Mouse (Mus musculus): ENCODE measurements around the gene Gm28053. TPM values are rescaled to one million over a fixed set of nuclear protein-coding genes. Genes with fewer than 3 reads are reported as not detected.

Gm28053 gene
- polyA plus RNA-seq, 1 experiment from 2014 or later: 3.4 TPM

GRCm38 (mm10) chr6:48745959-48746889, 27.8 kb downstream of the Gm28053 start, which contains the start of gene Gimap5:
Gene Gimap5 (plus strand): TSS chr6:48746197.
- WGBS: 39% methylated on average over 16 of the region's 16 CpGs
- Histone ChIP-seq H3K9me3 (no peaks in the 10 kb centered on the region), H3K4me3 (replicated peaks) (peak within 1 kb of the TSS; percentile 6; the same call in 1 of the 2 replicates), H3K4me2 (0 out of 2 replicates have a peak within 1 kb of the TSS, but pooled peaks have one; percentile 28), H3K27me3 (replicated peaks) (no peaks in the 10 kb centered on the region; the same call in 1 of the 2 replicates), H3K4me1 (peaks cover 12% of the 10 kb centered on the region; the same call in 1 of the 2 replicates), H3K36me3 (no peaks in the 10 kb centered on the region), H3K9ac (no peak within 1 kb of the TSS), H3K27ac (peak within 1 kb of the TSS; percentile 11; the same call in 1 of the 2 replicates)
- no peak for ATAC-seq (ENCODE audit: insufficient read depth, low FRiP score, low read depth)

DNA sequence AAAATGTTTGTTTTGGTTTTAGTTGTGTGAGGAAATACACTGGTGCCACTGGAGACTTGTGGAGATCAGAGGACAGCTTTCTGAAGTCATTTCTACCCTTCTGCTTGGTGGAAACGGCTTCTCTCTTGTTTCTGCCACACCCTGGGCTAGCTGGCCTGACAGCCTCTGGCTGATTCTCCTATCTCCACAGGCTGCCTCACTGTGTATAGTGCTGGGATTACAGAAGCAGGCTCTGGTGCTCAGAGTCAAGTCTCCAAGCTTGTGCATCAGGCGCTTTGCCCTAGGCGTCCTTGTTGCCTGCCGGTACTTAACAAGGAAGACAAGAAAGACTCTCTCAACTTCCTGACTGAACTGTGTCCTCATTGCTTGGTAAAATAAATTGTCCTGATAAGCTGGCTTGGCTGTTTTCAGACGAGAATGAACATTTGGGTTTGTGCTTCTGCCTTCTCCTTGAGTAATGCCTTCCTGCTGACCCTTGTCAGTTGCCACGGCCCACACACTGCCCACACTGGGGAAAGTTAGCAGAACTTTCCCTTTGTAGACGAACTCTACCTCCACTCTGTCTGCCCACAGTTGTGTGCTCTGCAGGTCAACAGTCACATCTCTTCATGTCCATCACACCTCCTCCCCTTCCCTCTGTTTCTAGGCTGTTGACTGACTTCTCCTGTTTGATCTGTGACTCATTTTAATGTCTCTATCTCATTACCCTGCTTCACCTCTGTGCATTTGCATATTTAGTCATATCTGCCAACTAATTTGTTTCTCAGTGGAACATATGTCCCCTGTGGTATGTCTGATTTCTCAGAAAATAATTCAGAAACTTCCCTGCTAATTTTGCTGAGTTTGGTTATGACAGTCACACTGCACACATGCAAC, 28.9 kb downstream of the Gm28053 start:
- Histone ChIP-seq H3K27me3 (replicated peaks) (no peaks in the 10 kb centered on the region; the same call in 1 of the 2 replicates), H3K4me3 (replicated peaks) (no peak overlapping the region), H3K4me2 (peak overlapping the region; percentile 13; the same call in 1 of the 2 replicates), H3K9me3 (no peaks in the 10 kb centered on the region), H3K36me3 (no peaks in the 10 kb centered on the region), H3K9ac (no peak overlapping the region), H3K27ac (peak overlapping the region; percentile 11; the same call in 1 of the 2 replicates), H3K4me1 (peaks cover 9% of the 10 kb centered on the region; the same call in 1 of the 2 replicates)
- ATAC-seq (ENCODE audit: insufficient read depth, low FRiP score, low read depth): no peak
- 33% methylated on average over 7 of the region's 7 CpGs for WGBS

- H3K27me3 ChIP-seq (replicated peaks): no peaks in the 10 kb centered on the region
- H3K9ac ChIP-seq: no peak overlapping the region
- H3K9me3 ChIP-seq: no peaks in the 10 kb centered on the region
- no peaks in the 10 kb centered on the region for H3K36me3 ChIP-seq
- WGBS: 63% methylated on average over 7 of the region's 7 CpGs
- H3K4me3 ChIP-seq (replicated peaks): no peak overlapping the region
- no peak overlapping the region for H3K27ac ChIP-seq
- no peak for ATAC-seq (ENCODE audit: insufficient read depth, low FRiP score, low read depth)
- H3K4me2 ChIP-seq: no peak overlapping the region
- H3K4me1 ChIP-seq: no peaks in the 10 kb centered on the region
Observed at GRCm38 (mm10) chr6:48763567-48764270, 45.3 kb downstream of the Gm28053 start.

DNA sequence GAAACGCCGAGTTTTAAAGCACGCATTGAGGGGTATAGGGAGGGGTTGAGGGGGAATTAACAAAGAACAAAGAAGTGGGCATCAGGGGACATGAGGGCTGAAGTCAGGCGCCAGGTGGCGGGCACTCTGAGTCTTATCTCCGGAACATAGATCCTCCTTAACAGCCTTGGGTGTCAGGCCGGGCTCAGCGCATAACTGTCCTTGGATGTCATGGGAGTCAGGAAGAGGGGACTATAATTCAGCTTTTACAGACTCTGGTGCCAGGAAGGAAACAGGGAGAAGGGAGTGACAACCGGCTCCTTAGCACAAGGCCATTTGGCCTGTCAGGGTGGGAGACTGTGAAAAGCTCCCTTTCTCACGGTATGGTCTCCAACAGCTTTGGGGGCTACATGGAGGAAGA, 46.1 kb downstream of the Gm28053 start:
- no peak overlapping the region for H3K27ac ChIP-seq
- no peak for ATAC-seq (ENCODE audit: insufficient read depth, low FRiP score, low read depth)
- 91% methylated on average over 10 of the region's 10 CpGs for WGBS

DNA sequence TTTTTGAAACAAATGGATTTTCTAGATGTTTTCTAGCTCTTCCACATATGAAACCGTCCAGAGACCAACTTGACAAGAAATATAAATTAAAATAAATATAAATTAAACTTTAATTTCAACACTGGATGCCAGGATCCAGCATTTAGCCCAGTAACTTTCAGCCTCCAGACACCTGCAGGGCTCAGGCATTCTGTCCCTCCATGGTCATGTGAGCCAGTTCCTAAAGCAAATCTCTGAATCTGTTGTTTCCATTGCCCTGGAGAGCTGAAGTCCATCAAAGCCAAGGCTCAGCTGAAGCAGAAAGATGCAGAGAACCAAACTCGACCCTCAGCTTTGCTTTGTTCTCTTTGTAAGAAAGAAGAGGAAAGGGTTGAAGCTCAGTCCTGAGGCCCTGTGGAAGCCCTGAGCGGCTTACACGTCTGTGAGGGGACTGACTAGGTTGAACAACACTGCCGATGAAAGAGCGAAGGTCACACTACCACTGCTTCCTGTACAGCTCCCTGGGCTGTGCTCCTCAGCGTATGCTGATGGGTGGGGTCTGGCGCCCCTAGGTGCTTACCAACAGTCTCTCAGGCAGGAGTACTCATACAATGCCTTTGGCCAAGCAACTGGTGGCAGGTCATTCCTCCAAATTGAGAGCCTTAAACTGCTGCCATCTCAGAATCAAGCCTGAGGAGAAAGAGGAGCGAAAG, 49.9 kb downstream of the Gm28053 start:
- H3K9ac ChIP-seq: no peak overlapping the region
- H3K4me1 ChIP-seq: no peaks in the 10 kb centered on the region
- 64% methylated on average over 9 of the region's 9 CpGs for WGBS
- no peaks in the 10 kb centered on the region for H3K27me3 ChIP-seq (replicated peaks)
- H3K27ac ChIP-seq: no peak overlapping the region
- H3K36me3 ChIP-seq: no peaks in the 10 kb centered on the region
- H3K4me3 ChIP-seq (replicated peaks): no peak overlapping the region
- H3K9me3 ChIP-seq: no peaks in the 10 kb centered on the region
- H3K4me2 ChIP-seq: no peak overlapping the region
- ATAC-seq (ENCODE audit: insufficient read depth, low FRiP score, low read depth): no peak

More for the DNA sequence above, 46.1 kb downstream of the Gm28053 start:
- H3K9me3 ChIP-seq: no peaks in the 10 kb centered on the region
- no peak overlapping the region for H3K4me2 ChIP-seq
- no peak overlapping the region for H3K4me3 ChIP-seq (replicated peaks)
- H3K36me3 ChIP-seq: no peaks in the 10 kb centered on the region
- H3K4me1 ChIP-seq: no peaks in the 10 kb centered on the region
- H3K9ac ChIP-seq: no peak overlapping the region
- no peaks in the 10 kb centered on the region for H3K27me3 ChIP-seq (replicated peaks)

- no peak overlapping the region for H3K27ac ChIP-seq
- H3K4me2 ChIP-seq: no peak overlapping the region
- H3K9me3 ChIP-seq: no peaks in the 10 kb centered on the region
- H3K4me1 ChIP-seq: no peaks in the 10 kb centered on the region
- H3K4me3 ChIP-seq (replicated peaks): no peak overlapping the region
- H3K27me3 ChIP-seq (replicated peaks): no peaks in the 10 kb centered on the region
- no peak overlapping the region for H3K9ac ChIP-seq
- no peak for ATAC-seq (ENCODE audit: insufficient read depth, low FRiP score, low read depth)
- 79% methylated on average over 3 of the region's 3 CpGs for WGBS
- no peaks in the 10 kb centered on the region for H3K36me3 ChIP-seq
Observed at GRCm38 (mm10) chr6:48768933-48769332, 50.5 kb downstream of the Gm28053 start.

DNA sequence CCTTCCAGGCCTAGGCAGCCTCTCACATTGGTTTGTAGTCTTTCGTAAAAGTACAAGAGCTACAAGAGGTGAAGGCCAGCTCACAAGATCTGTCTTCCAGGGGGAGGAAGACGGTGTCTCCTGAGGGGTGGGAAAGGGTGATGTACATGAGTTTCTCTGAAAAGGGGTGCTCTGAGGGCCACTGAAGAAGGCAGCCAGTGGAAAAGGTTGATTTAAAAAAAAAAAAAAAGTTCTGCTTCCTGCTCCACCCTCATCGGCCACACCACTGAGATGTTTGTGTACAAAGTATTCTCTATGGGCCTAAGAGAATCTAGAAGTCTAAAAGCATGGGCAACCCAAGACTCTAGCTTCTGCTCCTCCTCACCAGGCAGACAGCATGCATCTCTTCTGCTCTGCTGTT, 52.3 kb downstream of the Gm28053 start, which contains the start of gene Gimap3:
Gene Gimap3, minus strand, starts transcription at position 156 of the 400 bp plus-strand sequence.
- no peak for ATAC-seq (ENCODE audit: insufficient read depth, low FRiP score, low read depth)
- H3K4me3 ChIP-seq (replicated peaks): no peak within 1 kb of the TSS
- H3K27ac ChIP-seq: no peak within 1 kb of the TSS
- no peak within 1 kb of the TSS for H3K9ac ChIP-seq
- WGBS: 73% methylated on average over 3 of the region's 3 CpGs
- H3K27me3 ChIP-seq (replicated peaks): no peaks in the 10 kb centered on the region
- H3K9me3 ChIP-seq: no peaks in the 10 kb centered on the region
- no peak within 1 kb of the TSS for H3K4me2 ChIP-seq
- H3K36me3 ChIP-seq: no peaks in the 10 kb centered on the region
- H3K4me1 ChIP-seq: no peaks in the 10 kb centered on the region

DNA sequence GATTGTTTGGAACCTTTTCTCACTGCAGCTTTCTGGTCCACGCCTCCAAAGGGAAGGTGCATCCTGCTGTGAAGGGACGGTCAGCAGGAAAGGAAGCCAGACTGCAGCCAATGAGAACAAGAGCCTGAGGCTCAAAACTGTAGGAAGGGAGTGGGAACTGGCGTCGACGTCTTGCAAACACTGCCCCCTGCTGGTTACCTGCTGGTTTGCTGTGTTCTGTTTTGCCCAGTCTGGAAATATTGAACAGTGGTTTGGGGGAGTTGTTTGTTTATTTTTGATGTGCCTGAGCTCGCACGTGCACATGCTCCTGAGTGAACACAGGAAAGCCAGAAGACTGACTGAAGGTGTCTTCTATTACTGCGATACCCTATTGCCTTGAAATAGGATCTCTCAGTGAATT, 53.6 kb downstream of the Gm28053 start:
- no peak overlapping the region for H3K4me3 ChIP-seq (replicated peaks)
- no peak overlapping the region for H3K4me2 ChIP-seq
- H3K27ac ChIP-seq: no peak overlapping the region
- ATAC-seq (ENCODE audit: insufficient read depth, low FRiP score, low read depth): 0 out of 2 replicates have a peak, but pooled peaks have one; percentile 56
- 9% methylated on average over 8 of the region's 8 CpGs for WGBS
- H3K9ac ChIP-seq: no peak overlapping the region
- no peaks in the 10 kb centered on the region for H3K4me1 ChIP-seq
- H3K9me3 ChIP-seq: no peaks in the 10 kb centered on the region
- H3K27me3 ChIP-seq (replicated peaks): no peaks in the 10 kb centered on the region
- H3K36me3 ChIP-seq: no peaks in the 10 kb centered on the region

DNA sequence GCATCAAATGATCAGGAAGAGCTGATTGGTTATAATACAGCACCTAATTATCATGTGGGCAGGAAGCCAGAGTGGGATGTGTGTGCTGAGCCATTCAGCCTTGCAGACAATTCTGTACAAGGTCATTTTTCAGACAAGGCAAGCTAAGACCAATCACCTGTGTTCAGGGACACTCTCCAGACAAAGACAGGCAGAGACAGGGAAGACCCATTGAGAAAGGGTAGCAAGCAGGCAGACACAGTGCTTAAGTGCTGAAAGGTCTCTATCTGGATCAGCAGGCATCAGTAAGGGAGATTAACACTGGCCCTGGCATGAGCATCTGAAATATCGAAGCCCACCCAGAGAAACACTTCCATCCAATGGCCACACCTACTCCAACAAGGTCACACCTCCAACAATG, 66.0 kb downstream of the Gm28053 start:
- 86% methylated on average over 1 of the region's 1 CpGs for WGBS
- H3K9ac ChIP-seq: no peak overlapping the region

GRCm38 (mm10) chr6:48785189-48785588, 66.8 kb downstream of the Gm28053 start:
- peak overlapping the region; percentile 37; the same call in 1 of the 2 replicates for H3K27ac ChIP-seq
- H3K36me3 ChIP-seq: no peaks in the 10 kb centered on the region
- H3K4me3 ChIP-seq (replicated peaks): no peak overlapping the region
- H3K9me3 ChIP-seq: no peaks in the 10 kb centered on the region
- H3K27me3 ChIP-seq (replicated peaks): no peaks in the 10 kb centered on the region
- no peak overlapping the region for H3K9ac ChIP-seq
- no peaks in the 10 kb centered on the region; the same call in none of the 2 replicates for H3K4me1 ChIP-seq
- 30% methylated on average over 1 of the region's 1 CpGs for WGBS
- H3K4me2 ChIP-seq: no peak overlapping the region
- ATAC-seq (ENCODE audit: insufficient read depth, low FRiP score, low read depth): no peak

More for the DNA sequence above, 66.0 kb downstream of the Gm28053 start:
- H3K9me3 ChIP-seq: no peaks in the 10 kb centered on the region
- H3K4me1 ChIP-seq: no peaks in the 10 kb centered on the region; the same call in none of the 2 replicates
- no peak overlapping the region for H3K4me2 ChIP-seq
- H3K27me3 ChIP-seq (replicated peaks): no peaks in the 10 kb centered on the region
- no peak overlapping the region for H3K4me3 ChIP-seq (replicated peaks)
- ATAC-seq (ENCODE audit: insufficient read depth, low FRiP score, low read depth): no peak
- no peak overlapping the region; the same call in 1 of the 2 replicates for H3K27ac ChIP-seq
- no peaks in the 10 kb centered on the region for H3K36me3 ChIP-seq

Data from stomach, embryonic 15.5 days (tissue).